Mouse (Mus musculus) neural tube, embryonic 10.5 days (tissue): ENCODE results near the gene Nkx2-5.

Source experiments
- DNase-seq: peaks from one replicate; pipeline ENCODE4 v3.0.0-alpha.2; 2017; ENCODE audit warnings: low spot score; ENCODE audit errors: extremely low spot score

Gene Nkx2-5

DNA sequence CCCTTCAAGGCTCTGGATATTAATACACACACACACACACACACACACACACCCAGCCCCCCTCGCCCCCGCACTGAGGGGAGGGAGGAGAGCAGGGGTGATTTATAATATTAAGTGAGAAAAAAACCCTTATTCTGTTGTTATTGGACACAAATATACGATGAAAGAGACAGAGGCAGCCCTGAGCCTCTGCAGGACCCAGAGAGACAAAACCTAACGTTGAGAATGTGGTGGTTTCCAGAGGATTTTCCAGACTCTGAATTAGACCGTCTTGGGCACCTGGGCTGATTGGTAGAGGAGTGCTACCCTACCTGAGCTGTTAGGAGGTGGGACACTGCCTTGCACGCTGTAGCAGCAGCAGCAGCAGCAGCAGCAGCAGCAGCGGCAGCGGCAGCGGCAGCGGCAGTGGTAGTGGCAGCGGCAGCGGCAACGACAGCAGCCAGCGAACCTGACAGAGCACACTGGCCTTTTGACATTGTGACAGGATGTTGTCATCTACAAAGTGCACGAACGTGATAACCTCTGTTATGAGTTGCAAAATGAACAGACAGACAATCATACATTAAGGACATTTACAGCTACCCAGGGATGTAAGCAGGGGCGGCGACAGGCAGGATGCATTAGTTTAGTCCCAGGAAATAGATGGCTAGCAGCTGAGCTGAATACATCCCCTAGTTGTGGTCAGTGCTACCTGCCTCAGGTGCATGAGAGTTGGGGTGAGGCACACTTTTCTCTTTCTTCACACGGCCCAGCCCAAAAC lies 7.8 kb downstream of the Nkx2-5 start:
- DNase-seq = peak; percentile 52

DNA sequence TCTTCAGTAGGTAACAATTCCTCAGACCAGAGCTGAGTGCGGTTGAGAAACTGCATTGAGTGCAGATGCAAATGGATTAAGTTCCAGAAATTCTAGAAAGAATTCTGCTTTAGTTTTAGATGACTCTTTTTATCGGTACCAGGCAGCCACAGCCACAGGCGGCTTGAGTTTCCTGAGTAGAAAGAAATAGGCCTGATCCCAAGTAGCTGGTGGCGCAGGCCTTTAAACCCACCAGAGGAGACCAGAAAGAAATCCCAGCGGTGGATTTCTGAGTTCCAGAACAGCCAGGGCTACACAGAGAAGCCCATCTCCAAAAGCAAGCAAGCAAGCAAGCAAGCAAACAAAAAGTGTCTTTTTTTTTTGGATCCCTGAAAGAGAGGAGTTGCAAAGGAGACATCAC lies 8.4 kb downstream of the Nkx2-5 start:
- DNase-seq = no peak

DNA sequence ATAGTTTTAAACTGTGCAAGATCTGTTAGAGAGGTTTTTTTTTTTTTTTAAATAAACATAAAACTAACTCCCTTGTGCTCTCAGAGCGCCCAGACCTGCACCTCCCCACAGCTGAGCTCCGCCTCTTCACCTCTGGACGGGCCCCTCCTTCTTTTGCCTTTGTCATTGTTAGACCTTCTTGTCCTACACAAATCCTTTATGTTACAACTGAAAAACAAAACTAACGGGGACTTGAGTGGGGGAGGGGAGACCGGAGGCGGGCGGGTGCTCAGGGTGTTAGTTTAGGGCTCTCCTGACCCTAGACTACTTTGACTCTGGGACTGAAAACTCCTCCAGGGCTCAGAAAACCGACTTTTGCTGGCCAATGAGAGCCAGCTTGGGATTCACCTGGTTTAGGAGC lies 8.9 kb downstream of the Nkx2-5 start:
- DNase-seq = no peak

DNA sequence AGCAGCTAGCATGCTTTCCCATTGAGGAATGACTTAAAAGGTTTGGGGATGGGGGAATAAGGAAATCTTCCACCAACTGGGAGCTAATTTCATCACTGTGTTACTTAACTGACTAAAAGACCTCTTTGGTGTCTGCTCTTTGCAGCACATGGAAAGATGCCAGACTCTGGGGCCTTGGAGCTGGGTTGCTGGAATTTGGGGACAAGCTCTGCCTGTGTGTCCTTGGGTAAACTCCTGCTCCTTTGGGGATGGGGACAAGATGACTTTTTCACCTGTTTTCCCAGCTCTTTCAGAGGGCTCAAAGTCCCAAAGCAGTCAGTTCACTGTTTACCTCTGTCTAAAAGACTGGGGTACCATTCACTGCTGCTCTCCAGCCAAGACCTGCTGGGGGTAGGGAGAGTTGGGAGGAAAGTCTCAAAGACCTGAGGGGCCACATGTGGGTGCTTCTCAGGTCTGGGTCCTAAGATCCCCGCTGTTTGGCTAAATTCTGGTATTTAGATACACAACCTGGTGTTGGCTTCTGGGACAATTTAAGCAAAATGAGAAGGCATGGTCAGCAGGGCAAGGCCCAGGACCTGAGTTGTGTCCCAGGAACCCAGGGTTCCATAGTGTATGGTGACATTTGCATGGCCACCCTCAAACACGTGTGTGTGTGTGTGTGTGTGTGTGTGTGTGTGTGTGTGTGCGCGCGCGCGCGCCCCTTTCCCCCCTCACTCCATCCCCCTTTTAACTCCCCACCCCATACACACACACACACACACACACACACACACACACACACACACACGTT lies 9.6 kb downstream of the Nkx2-5 start:
- DNase-seq = no peak

DNA sequence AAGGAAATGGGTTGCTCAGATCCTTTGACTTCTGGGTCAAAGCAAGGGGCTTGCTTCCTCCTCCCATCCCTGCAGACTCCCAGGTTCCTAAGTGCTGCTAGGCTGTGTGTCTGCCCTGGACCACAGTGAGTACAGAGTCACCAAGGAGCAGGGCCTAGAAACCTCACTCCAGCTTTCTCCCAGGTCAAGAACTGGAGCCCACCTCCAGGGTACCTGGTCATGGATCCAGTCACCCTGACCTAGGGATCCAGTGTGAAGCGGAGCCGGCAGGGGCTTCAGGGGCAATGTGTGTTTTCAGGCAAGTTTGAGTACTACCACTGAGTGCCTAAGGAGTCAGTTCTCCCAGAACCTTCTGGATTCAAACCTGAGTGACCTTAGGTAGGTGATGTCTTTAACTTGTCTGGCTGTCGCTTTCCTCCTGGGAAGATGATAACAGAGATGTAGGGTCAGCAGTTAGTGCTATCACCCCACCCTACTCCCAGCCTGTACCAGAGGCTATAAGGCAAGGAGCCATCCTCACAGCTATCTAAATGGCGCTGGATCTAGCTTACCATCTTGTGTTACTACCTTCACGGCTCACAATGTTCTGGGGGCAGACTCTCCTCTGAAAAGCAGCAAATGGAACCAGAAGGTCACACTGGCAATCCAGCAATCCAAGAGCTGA lies 10.4 kb downstream of the Nkx2-5 start:
- no peak for DNase-seq

DNA sequence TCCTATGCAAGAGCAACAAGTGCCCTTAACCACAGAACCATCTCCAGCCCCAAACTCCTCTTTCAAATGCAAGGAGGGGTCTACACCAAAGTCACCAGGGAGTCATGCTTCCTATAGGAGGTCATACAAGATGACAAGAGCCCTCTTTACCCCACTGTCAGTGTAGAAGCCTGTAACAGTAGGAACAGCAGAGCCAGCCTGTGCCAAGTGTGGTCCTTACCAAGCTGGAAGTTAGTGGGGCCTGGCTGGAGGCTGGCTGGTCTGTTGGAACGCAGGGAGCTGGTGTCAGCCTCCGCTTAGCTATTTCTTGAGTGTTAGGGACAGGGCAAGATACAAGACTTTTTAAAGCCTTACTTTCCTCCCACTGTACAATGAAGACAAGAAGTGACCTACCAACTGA lies 11.0 kb downstream of the Nkx2-5 start:
- no peak for DNase-seq

DNA sequence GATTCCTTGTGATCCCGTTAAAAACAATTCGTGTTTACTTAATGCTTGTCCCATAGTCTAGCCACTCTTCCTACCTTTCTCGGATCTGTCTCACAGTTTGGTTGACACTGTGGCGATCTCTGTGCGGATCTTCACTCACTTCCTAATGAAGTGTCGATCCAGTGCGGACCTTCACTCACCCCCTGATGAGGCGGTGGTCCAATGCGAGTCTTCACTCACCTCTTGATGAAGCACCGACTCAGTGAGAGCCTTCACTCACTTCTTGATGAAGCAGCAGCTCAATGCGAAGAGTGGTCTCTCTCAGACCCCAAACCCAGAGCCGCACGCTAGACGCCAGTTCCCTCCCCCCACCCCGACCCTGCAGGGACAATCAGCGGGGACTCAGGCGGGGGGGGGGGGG lies 18.7 kb downstream of the Nkx2-5 start:
- DNase-seq = no peak

DNA sequence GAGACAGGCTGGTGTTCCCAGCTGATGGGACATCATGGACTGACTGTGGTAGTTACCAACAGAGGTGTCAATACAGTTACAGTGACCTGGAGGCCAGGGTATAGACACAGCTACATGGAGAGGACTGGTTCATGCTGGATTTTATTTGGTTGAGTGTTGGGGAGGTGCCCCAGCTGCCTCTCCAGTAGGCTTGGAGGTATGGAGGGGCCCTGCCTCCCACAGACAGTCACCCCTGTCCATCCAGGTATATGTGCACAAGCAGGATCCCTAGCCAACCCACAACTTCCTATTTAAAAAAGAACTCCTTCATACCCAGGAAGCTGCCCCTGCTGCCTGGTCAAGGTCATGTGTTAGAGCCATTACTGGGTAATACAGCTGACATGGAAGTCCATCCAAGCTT lies 27.0 kb downstream of the Nkx2-5 start:
- DNase-seq = no peak

DNA sequence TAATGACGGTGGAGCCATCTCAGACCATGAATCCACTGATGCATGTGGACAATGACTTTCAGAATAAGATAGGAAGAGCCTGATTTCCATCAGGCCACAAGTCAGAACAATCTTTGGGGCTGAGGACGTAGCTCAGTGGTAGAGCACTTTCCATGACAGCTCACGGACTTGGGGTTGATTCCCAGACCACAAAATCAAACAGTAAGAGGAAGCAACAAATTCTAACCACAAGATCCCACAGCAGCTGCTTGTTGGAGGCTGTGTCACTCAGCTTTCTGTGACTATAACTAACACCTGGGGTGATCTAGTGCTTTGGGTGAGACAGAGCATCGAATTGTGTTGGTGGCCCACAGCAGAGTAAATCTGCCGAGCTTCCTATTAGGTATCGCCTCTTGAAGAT lies 28.0 kb downstream of the Nkx2-5 start:
- DNase-seq = no peak

DNA sequence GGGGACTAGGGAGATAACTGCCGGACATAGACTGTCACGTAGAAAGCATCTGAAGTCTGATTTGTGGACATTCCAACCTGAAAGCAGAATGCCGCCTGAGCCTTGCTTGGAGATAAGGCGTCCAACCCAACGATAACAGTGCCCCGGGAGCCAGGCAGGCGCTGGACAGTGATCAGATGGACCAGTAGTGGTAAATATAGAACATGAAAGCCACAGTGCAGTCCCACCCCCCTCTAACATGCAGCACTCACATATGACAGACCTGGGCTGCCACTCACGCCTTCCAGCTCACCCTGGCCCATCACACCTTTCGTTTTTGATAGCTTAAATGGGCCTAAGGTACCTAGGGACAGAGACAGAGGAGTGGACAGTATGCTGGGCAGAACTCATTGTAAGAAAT lies 31.3 kb downstream of the Nkx2-5 start:
- DNase-seq = no peak

DNA sequence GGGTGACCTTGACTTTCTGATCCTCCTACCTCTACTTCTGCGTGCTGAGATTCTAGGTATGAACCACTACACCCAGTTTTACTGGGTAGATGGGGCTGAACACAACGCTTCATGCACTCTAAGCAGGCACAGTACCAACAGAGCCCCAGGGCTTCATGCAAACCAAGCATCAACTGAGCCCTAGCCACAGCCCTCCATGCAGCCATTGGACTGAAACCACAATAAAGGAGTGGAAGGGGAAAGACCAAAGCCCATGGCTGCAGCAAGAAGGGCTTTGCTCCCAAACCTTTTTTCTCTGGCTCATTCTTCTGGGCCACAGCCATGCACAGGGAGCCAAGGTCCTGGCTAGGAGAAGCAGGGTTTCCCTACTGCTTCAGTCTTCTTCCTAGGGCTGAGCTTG lies 32.2 kb downstream of the Nkx2-5 start:
- DNase-seq = no peak

DNA sequence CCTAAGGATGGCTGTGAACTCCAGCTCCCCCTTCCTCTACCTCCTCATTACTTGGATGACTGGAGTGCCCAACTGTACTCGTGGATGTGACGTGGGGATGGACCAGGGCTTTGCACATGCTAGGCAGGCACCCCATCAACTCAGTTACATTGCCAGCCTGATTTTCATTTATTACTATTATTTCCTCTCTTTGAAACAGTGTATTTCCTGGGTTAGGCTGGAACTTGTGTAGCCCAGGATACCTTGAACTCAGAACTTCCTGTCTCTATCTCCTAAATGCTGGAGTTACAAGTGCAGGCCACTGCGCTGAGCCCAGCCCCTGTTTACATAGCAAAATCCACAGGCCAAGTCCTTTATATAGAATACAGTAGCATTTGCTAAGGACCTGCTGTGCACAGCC lies 41.9 kb downstream of the Nkx2-5 start:
- no peak for DNase-seq

DNA sequence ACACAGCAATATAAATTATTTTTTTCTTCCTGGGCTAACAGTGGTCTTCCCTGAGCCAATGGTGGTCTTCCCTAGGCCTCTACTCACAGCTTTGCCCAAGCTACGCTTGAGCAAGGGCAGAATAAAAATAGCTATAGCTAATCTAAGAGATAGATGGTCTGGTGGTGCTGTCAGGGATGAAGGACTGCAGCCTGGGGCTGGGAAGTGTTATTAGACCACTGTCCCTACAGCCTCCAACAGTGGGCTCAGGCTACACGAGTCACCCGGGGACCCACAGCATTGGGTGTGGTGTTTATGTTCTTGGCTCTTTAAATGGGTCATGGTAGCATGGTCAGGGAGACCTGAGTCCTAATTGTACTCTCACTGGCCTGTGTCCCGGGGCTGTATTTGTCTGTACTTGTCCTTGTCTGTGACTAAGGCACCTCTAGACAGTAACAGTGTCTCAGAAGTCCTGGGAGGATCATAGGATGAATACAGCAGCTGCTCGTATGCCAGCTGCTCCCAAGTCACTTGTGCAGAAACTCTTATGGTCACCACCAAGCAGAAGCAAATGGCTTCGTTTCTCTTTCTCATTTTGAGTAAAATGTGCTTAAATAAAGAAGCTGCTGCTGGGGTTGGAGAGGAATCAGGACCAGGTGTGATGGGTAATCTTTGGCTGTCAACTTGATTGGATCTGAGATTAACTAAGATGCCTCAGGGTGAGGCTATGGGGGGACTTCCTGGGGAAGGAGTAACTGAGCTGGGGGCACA lies 47.3 kb downstream of the Nkx2-5 start:
- no peak for DNase-seq

DNA sequence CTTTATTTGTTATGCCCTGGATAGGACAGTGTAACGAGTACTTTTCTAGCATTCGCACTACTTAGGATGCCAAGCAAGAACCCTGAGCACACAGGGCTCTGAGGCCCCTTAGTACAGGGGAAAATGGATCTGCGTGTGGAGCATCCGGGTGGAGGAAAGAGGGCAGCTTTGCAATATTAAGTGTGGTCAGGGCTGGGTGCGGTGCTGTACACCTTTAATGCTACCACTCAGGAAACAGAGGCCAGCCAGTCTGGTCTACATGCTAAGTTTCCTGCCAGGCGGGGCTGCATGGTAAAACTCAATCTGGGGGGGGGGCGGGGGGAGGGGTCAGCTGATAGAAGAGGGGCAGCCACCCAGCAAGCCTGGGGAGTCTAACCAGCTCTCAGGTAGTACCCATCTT lies 49.4 kb downstream of the Nkx2-5 start:
- no peak for DNase-seq

DNA sequence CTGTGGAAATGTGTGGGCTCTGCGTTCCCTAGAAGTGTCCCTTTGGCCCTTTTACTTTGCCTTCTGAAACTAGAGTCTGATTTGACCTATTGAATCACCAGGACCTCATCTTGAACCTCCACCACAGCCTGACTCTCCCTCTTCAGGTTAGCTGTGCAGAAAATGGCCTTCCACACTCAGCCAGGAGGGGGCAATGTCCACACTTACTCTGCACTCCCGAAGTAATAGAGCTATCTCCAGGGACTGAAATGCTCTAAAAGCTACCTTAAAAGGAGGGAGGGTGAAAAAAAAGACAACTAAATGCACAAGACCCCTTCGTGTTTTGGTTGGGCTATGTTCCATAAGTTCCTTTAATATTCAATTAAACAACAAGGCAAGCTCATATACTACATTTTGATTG lies 50.1 kb downstream of the Nkx2-5 start:
- DNase-seq = peak; percentile 28

DNA sequence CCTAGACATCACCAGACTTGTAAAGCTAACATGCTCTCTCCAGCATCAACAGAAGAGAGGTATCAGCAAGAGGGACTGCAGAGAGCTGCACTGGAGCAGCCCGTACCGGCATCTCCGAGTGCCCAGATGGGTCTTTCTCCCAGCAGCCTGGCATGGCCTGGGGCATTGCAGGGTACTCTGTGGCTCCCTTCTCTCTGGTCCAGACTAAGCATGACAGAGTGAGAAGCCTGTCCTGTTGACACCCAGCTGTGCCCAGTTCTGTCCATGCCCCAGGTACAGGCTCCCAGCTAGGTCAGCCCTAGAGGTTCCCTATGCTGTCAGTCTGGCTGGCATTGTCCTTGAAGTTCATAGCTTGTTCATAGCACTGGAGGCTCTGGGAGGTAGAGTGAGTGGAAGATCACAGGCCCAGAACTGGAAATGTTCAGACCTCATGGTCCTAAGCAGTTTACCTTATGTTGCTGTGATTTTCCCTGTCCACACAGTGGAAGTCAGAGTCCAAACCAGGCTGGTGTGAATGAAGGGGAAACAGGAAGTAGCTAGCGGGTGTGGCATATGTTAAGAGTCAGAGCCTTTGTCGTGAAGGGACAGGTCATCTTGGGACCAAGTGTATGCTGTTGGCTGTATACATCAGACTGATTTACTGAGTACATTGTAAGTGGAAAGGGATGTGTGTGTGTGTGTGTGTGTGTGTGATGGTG lies 51.6 kb downstream of the Nkx2-5 start:
- no peak for DNase-seq

DNA sequence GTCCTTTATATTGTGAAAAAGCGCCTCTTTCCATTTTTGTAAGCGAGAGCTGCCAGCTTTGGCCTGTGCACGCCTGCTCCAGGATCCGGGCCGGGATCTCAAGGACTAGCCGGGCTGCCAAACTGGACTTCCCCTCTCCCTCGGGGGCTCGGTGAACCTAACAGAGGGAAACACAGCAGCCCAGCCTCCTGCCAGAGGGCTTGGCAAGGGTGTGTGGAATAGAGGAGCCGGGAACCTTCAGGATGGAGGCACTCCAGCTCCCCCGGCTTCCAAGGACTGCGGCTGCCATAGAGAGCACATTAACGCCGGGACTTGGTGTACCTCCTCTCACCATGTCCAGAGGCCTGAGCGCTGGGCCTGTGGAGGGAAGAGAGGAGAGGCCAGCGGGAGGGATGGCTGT lies 52.7 kb downstream of the Nkx2-5 start:
- DNase-seq = no peak

DNA sequence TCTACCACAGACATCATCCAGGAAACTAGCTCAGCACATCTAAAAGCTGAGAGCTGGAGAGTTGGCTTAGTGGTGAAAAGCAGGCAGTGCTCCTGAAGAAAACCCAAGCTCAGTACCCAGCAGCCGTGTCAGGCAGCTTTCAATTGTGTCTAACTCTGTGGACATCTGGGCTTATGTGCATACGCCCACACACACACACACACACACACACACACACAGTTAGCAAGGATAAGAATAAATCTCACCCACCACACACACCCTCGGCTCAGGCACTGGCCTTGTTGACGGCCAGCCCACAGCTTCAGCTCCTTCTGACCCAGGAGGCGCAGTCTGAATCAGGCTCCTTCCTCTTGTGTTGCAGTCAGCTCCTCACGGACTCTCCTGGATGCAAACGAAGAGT lies 53.2 kb downstream of the Nkx2-5 start:
- no peak for DNase-seq

DNA sequence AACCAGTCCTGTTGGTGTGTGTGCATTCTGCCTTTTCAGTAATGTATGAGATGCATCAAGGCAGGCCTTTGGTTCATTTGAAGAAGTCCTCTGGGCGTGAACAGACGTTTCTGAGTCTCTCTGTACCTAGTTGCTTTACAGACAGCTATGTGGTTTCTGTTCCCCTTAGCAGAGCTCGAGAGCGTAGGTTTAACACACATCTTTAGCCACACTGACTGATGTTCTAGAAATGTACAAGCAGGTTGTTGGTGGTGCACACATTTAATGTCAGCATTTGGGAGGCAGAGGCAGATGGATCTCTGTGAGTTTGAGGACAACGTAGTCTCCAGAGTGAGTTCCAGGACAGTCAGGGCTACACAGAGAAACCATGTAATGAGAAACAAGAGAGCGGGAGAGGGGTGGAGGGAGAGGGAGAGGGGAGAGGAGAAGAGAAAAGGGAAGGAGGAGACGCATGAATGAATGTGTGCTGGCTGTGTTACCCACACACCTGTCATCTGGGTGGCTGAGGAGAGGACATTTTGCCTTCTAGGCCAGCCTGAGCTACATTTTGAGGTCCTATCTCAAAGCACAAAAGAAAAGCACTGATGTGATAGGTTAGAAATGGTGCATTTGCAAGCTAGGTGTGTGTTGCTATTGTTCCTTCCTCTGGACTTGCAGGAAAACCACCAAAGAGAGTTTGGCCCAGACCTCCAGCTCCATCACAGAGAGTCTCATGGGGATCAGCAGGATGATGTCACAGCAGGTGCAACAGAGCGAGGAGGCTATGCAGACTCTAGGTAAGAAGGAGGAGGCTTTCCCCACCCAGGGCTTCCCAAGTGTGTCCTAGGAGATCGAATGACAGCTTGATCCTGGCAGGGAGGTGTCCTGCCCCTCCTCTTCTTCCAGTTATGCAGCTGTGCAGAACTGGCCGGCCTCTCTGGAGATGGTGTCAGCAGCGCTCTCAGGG lies 54.3 kb downstream of the Nkx2-5 start:
- DNase-seq = no peak
